Comparison of ENCODE assay signal across 10 mouse cellular contexts in the genomic region with DNA sequence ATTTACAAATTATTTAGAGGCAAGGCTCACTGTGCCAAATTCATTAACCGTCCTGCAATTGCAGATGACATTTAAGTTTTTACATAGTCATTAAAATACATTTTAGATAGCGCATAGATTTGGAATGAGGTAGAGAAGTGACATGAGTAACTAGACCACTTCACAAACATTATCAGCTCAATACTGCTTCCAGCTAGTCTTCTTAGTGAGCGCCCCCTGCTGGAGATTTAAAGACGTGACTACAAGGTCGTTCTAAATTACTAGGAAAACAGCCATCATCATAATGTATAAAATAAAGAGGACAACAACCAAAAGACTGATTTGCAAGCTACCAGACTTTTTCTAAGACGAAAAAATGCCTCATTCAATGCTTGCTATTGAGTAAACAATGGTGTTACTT. TPM values are rescaled to one million over a fixed set of nuclear protein-coding genes. Genes with fewer than 3 reads are reported as not detected.
DNase-seq lines count a peak whose midpoint lies in the region; ATAC-seq and TF ChIP-seq lines count a peak whose summit lies in the region.
"Had no signal": no experiment of that assay in that cellular context is flagged by ENCODE, and none has a peak within 500 bp of the region (broad histone marks: within the 10 kb centered on the region; RNA-seq: fewer than 3 reads in every experiment).

No protein-coding gene starts in this region.

- TF ChIP-seq EP300 in heart, postnatal 0 days (IDR thresholded peaks at IDR 0.05; ENCODE audit: low read depth) = no peak

- TF ChIP-seq CTCF in heart, postnatal 0 days (IDR thresholded peaks at IDR 0.05; ENCODE audit: low read depth) = peak; percentile 65

- H3K36me3 ChIP-seq in heart, postnatal 0 days (replicated peaks; ENCODE audit: control insufficient read depth, insufficient read depth, low read length) = no peaks in the 10 kb centered on the region

- no peaks in the 10 kb centered on the region for H3K9me3 ChIP-seq in heart, postnatal 0 days (replicated peaks; ENCODE audit: control insufficient read depth, low read length)

- H3K4me1 ChIP-seq in heart, postnatal 0 days (ENCODE audit: control insufficient read depth, insufficient read depth) = no peaks in the 10 kb centered on the region

- no peak overlapping the region for H3K4me3 ChIP-seq in heart, postnatal 0 days (ENCODE audit: low read depth, low read length)

- WGBS in heart, postnatal 0 days = 10% methylated on average over 6 of the region's 6 CpGs

- no peak for ATAC-seq in heart, postnatal 0 days (ENCODE audit: insufficient read depth, low read depth)
- ATAC-seq in common myeloid progenitor, adult 5-6 weeks (replicated peaks; ENCODE audit: low read depth, poor library complexity, severe bottlenecking) = peak; percentile 69; the same call in 1 of the 2 replicates
- no peak for ATAC-seq in monocyte, adult 5-6 weeks (replicated peaks; ENCODE audit: insufficient number of reproducible peaks, low FRiP score, low TSS enrichment, poor library complexity, severe bottlenecking)

- no peak overlapping the region for H3K27ac ChIP-seq in heart, postnatal 0 days (ENCODE audit: low read depth)

- H3K27me3 ChIP-seq in heart, postnatal 0 days (ENCODE audit: control insufficient read depth, insufficient read depth, low read length) = no peaks in the 10 kb centered on the region

- no peak overlapping the region for H3K4me2 ChIP-seq in heart, postnatal 0 days (ENCODE audit: low read depth, low read length)

- intact Hi-C loops in heart, postnatal 25 days (cut with DNase I) = loop anchor here (10.0 kb wide), 1 partner anchor 253 kb away; no protein-coding TSS in a partner anchor

- no peak overlapping the region for H3K9ac ChIP-seq in heart, postnatal 0 days (replicated peaks; ENCODE audit: low read depth, low read length)

- peak; percentile 61 for DNase-seq in heart, postnatal 0 days (ENCODE audit: low spot score)
- DNase-seq in heart, postnatal 25 days (ENCODE audit: low spot score) = no peak
- DNase-seq in urinary bladder, postnatal 25 days (ENCODE audit: low spot score) = peak; percentile 38
- DNase-seq in urinary bladder, postnatal 10 days (ENCODE audit: low spot score) = no peak
- DNase-seq in kidney, adult 9 months = peak; percentile 58
- peak; percentile 74 for DNase-seq in mesoderm, embryonic 11.5 days (ENCODE audit: low read depth, low spot score)

RNA-seq across cellular contexts. Expression of gene Xirp2, which starts 32.0 kb away (rescaled TPM):
- total RNA-seq in heart, postnatal 0 days (2014; rRNA removed; ENCODE audit: low replicate concordance) = 3.0 and 3.5 TPM in 2 replicates
- polyA plus RNA-seq in heart, postnatal 0 days (2015; fragmentation: Nextera tagmentation; extraction: Ambion mirVana) = 0.86 and 1.2 TPM in 2 replicates
- total RNA-seq in heart, postnatal 25 days (2021) = 100 to 1,000 TPM; 246 TPM
- not detected in 2 replicates for total RNA-seq in common myeloid progenitor, adult 5-6 weeks (2017)
- total RNA-seq in monocyte, adult 5-6 weeks (2017) = not detected in 3 replicates
- total RNA-seq: layer of hippocampus, postnatal 14 days had no signal
- polyA plus RNA-seq: small intestine, adult 2 months had no signal

RNA-seq across cellular contexts. Expression of gene Gm26727, which starts 44.8 kb away (rescaled TPM):
- not detected in 2 replicates for total RNA-seq in heart, postnatal 0 days (2014; rRNA removed; ENCODE audit: low replicate concordance)
- not detected in 2 replicates for polyA plus RNA-seq in heart, postnatal 0 days (2015; fragmentation: Nextera tagmentation; extraction: Ambion mirVana)
- total RNA-seq in heart, postnatal 25 days (2021) = not detected
- total RNA-seq in common myeloid progenitor, adult 5-6 weeks (2017) = not detected in 2 replicates
- not detected in 3 replicates for total RNA-seq in monocyte, adult 5-6 weeks (2017)
- total RNA-seq: layer of hippocampus, postnatal 14 days had no signal
- polyA plus RNA-seq: small intestine, adult 2 months had no signal

Comparison
In these comparisons a context has a peak if more than half of its experiments do, and no peak if none do; other contexts are left out.
1. DNase-seq: peak in heart, postnatal 0 days (single experiment), urinary bladder, postnatal 25 days (single experiment), kidney, adult 9 months (single experiment) and mesoderm, embryonic 11.5 days (single experiment); none in heart, postnatal 25 days (single experiment) and urinary bladder, postnatal 10 days (single experiment).
2. RNA of gene Xirp2, which starts 32.0 kb away (total RNA-seq): 246 TPM in heart, postnatal 25 days; 3.0 to 3.5 TPM in heart, postnatal 0 days, not detected in common myeloid progenitor, adult 5-6 weeks and not detected in monocyte, adult 5-6 weeks; every median in the first group is over 10 times any median in the second.